Mouse (Mus musculus): ENCODE data around the gene Gm3625. TPM values are rescaled to one million over a fixed set of nuclear protein-coding genes. Genes with fewer than 3 reads are reported as not detected.

Gm3625 gene
- not detected for total RNA-seq (2021)

DNA sequence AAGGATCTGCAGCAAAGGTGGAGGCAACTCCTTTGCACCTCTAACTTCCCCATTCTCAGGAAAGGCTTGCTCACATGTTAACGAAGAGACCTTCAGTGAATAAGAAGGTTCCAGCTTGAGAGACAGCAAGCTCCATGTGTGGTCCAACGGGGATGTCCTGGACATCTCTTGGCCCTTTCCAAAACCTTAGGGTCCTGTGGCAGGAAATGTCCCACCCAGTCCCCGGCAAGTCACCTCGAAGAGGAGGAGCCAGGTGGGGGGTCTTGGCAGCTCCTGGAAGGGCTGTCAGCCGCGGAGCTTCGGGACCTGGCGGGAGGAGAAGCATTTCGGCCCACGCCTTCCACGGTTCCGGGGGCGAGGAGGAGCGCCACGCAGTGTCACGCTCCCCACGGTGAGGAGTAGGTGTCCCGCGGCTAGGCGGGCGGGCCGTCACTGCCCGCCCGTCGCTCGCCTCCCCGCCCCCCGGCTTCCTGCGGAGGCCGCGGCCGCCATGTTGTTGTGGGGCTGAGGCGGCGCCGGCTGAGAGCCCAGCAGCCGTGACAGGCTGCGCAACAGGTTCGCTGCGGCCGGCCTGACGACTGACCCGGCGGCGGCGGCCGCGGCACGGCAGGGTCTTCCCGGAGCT is at the start of gene Gm3625, which contains the start of gene Itsn2:
TSS of gene Gm3625 (minus strand) at position 387 of the 625 bp plus-strand sequence.
TSS of gene Itsn2 (plus strand) at position 98 of the 625 bp plus-strand sequence.
- intact Hi-C loops (cut with DNase I) = loop anchor here (10.0 kb wide), 1 partner anchor 322 kb away; the partner anchor contains the start of gene Atad2b
- peak; percentile 61 for DNase-seq (ENCODE audit: low spot score)

DNA sequence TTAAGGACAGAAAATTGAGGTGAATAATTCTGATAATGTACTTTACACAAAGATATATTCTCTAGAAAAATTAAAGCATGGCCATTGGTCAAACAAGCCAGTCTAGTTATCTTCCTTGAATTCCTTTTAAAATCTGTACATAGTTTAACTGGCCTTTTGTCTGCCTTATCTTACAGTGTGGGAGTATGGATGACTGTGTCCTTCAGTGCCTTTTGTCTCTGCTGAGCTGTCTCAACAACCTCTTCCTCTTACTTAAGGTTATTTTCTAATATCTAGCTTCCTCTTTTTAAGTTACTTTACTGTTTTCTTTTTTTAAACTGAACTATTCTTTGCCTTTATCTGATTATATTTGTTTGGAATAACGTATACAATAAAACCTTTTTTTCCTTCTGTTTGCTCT is 48.0 kb upstream of the Gm3625 start:
- DNase-seq (ENCODE audit: low spot score) = no peak
- intact Hi-C loops (cut with DNase I) = no loop called here

DNA sequence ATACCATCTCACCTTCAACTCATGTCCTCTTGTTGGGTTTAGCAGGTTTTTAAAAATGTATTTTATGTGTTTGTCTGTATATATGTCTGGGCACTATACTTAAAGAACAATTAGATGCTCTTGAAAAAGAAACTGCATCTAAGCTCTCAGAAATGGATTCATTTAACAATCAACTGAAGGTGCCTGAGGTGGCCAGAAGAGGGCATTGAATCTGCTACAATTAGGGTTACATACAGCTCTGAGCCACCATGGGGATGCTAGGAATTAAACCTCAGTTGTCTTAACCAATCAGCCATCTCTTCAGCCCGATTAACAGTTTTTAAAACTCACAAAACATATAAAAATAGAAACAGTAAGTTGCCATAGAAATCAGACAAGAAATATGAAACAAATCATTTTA is 45.7 kb upstream of the Gm3625 start:
- DNase-seq (ENCODE audit: low spot score) = no peak
- intact Hi-C loops (cut with DNase I) = no loop called here

DNA sequence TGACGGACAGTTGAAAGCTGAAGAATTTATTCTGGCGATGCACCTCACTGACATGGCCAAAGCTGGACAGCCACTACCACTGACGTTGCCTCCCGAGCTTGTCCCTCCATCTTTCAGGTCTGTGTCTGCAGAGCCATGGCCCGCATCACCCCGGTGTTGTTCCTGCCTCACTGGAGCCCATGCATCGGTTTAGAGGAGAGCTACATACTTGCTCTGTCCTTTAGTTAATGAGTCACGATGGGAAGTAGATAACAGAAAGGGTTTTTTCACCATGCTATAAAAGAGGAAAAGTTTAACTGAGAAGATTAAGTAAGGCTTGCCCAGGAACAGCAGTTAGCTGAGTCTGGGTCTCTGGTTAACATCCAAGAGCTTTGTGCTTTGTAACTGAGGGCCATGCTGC is 40.2 kb upstream of the Gm3625 start:
- DNase-seq (ENCODE audit: low spot score) = no peak
- intact Hi-C loops (cut with DNase I) = no loop called here

DNA sequence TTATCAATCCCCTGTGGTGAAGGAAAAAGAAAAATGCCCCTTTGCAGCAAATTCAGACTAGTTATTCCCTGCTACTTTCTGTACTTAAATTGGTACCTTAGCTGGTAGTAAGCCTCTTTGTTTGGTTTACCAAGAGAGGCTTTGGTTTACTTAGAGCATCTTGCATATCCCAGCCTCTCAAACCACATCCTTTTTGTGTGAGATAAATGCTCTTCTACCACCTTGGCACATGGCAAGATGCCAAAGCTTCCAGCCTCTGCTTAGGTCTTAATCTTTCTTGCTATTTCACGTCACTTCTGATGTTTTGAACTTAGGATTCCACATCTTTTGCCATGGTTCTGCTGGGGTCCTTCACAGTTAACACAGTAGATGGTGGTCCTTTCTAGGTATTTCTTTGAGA is 31.5 kb upstream of the Gm3625 start:
- intact Hi-C loops (cut with DNase I) = no loop called here
- no peak for DNase-seq (ENCODE audit: low spot score)

DNA sequence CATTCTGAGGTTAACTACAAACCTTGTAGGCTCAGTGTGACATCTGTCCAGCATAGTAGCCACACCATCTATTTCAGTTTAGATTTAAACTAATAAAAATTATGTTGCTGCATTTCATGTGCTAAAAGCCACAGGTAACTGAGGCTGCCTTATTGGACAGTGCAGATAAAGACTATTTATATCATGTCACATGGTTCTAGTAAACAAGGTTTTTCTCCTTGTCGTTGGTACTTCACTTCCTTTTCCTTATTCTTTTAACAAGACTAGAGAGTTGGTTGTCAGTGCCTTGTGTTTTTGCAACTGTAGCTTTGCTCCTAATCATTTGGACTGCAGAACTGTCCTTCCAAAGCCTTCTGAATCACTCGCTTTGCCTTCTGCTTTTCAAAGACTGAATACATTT is 22.0 kb upstream of the Gm3625 start:
- no peak for DNase-seq (ENCODE audit: low spot score)
- intact Hi-C loops (cut with DNase I) = no loop called here

DNA sequence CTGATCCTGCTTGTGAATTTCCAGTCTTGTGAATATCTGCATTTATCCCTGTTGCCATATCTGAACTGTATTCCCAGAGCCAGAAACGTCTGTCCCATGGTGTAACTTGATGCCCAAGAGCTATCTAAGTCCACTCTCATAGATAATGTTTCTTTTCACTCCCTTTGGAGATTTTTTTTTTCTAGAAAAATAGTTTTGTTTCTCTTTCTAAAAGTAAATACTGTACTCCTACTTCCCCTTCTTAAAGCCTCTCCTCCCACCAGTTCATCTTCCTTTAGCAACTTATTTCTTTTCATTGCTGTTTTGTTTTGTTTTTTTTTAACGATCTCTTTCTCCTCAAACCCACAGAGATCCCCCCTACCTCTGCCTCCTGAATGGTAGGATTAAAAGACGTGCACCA is 13.9 kb upstream of the Gm3625 start:
- intact Hi-C loops (cut with DNase I) = no loop called here
- no peak for DNase-seq (ENCODE audit: low spot score)

DNA sequence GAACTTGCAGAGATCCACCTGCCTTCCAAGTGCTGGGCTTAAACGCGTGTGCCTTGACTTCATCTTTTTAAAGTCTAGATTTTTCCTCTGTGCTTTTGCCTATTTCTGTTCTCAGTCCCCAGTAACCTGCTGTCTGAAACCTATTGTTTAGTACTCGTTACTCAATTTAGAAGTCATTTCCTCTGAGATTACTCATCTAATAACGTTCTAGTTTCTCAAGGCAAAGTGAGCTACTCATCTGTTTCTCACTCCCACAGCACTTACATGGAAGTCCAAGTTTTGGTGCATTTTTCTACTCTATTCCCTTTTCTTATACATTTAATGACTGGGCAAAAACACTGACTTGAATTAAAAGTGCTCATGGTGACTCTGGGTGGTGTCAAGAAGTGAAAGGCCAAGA is 7.0 kb upstream of the Gm3625 start:
- DNase-seq (ENCODE audit: low spot score) = no peak
- intact Hi-C loops (cut with DNase I) = loop anchor here (10.0 kb wide), 1 partner anchor 315 kb away; the partner anchor contains the start of gene Atad2b

DNA sequence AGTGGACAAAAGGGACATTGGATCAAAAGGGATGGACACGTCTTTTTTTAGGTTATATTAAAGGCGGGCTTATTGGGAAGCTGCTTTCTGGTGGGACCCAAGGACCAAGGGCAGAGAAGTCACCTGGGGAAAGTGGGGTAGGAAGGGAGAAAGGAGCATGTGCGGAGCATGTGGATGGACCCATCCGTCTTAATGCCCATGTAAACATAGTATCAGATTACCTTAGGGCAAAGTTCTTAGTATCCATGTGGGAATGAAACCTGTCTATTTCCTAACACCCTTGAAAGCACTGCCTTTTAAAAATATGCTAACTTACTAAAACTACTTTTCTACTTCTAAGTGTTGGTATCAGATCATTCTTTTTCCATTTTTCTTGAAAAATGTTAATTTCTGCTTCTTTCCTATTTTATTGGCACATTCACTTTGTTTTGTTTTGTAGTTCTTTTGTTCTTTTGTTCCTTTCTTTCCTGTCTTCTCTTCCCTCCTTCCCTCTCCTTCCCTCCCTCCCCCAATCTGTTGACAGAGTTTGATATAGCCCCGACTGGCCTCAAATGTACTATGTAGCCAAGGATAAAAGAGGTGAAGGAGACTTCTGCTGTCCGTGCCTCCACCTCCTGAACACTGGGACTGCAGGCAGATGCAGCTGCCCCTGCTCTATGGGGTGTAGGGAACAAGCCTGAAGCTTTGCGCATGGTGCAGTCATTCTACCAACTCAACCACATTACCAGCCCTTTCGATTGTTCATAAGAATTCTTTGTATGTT is 6.1 kb upstream of the Gm3625 start:
- intact Hi-C loops (cut with DNase I) = loop anchor here (10.0 kb wide), 1 partner anchor 316 kb away; the partner anchor contains the start of gene Atad2b
- DNase-seq (ENCODE audit: low spot score) = no peak

DNA sequence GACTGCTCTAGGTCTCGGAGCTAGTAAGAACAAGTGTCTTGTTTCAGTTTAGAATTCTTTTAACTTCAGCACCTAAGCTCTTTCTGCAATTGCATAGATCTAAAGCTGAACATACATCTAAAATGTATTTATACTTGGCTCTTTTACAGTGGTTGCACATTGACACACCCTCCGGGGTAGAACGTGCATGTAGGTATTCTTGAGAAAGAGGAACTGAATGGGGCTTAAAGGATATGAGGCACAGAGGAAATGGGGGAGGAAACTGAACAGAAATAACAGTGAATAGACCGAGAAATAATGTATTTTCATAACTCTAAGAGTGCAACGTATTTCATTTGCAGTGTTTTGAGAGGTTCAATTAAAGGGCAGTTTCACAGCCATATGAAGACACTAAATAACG is 2.3 kb upstream of the Gm3625 start:
- intact Hi-C loops (cut with DNase I) = loop anchor here (10.0 kb wide), 1 partner anchor 320 kb away; the partner anchor contains the start of gene Atad2b
- DNase-seq (ENCODE audit: low spot score) = no peak

DNA sequence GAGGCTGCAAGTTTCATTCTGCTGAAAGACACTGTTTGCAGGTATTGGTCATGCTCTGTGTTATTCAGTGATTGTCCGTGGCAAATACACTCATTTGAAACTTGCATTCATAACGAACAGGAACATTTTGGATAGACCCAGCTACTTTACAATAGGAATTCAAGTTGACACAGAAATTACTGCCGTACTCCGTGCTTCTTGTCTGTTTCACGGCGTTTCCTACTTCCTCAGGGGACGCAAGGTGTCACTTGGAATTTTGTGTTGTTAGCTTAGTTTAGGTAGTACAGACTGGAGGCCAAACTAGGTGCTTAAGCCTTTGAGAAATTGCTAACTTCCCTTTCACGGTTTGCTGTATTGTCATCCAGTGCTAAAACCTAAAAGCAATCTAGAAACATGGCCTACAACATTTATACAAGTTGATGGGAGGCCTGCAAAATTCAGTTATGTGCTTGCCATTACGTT is 1.2 kb upstream of the Gm3625 start:
- intact Hi-C loops (cut with DNase I) = loop anchor here (10.0 kb wide), 1 partner anchor 321 kb away; the partner anchor contains the start of gene Atad2b
- DNase-seq (ENCODE audit: low spot score) = no peak

DNA sequence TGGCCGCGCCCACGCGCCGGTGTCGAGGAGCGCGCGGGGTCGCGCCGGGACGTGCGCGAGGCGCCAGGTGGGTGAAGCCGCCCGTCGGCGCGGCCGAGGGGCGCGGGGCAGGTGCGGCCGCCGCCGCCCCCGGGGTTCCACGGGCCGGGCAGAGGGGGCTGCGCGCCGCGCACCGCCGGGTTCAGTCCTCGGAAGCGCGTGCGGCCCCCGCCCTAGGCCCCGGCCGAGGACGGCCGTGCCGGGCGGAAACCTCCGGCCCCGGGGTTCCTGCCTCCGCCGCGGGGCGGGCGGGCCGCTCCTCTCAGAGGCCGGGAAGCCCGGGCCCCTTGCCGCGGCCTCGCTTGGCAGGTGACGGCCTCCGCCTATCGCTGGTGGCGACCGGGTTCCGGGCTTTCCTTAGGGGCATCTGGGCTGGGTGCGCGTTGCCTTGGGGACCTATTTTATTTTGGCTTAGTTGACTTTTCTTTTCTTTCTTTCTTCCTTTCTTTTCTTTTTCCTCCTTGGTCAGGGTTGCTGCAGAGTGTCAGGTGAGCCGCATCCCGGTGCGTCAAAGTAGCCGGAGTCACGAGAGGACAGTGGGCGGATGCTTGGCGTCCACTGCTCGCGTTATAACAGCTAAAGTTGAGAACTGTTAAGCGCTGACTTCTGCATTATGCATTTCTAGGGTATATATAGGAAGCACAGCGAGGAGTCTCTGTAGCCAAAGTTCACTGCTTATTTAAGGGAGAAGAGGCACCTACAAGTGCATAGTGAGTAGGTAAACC is 621 bp upstream of the Gm3625 start:
- DNase-seq (ENCODE audit: low spot score) = peak; percentile 16
- intact Hi-C loops (cut with DNase I) = loop anchor here (10.0 kb wide), 1 partner anchor 321 kb away; the partner anchor contains the start of gene Atad2b

DNA sequence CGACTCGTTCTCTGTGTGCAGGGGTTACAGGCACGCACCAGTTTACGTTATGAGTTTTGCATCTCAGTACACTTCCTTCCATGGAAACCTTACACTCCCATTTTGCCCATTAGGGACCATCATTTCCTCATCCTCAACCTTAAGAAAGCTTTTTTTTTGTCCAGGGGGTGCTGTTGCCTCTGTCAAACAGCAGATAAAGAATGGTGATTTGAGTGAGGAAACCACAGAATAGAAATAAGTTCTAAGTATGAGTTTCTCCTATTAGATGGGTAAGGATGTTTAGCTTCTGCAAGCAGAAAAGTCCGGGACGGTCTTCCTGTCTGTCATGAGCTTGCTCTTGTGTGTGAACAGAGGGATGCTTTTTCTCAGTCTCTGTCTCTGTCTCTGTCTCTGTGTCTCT is 702 bp downstream of the Gm3625 start:
- no peak for DNase-seq (ENCODE audit: low spot score)
- intact Hi-C loops (cut with DNase I) = loop anchor here (10.0 kb wide), 1 partner anchor 323 kb away; the partner anchor contains the start of gene Atad2b

DNA sequence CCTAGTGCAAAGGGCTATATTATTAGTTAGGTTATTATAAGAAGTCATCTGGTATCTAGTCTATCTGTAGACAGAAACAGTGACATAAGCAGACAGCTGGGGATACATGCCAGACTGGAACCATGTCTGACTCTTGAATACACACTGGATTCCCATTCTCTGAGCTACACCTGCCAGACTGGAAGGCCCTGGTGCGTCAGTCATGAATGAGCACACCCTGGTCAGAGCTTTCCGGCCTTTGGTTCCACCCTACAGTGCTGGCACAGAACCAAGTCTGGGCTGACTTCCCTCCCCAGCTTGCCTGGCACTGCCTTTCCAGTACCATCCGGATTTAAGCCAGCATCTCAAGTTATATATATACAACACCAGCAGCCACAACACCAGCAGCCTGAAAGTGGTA is 4.1 kb downstream of the Gm3625 start:
- no peak for DNase-seq (ENCODE audit: low spot score)

DNA sequence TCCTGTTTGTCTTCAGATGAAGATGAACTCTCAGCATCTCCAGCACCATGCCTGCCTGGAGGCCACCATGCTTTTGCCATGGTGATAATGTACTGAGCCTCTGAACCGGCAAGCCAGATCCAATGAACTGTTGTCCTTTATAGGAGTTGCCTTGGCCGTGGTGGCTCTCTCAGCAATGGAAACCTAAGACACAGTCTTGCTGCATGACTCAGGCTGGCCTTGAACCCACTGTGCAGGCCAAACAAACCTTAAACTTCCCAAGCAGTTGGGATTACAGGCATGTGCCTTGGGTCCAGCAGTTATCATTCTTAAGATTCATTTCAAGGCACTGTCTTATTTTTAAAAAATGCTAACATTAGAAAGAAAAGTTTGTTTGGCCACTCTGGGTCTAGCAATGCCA is 4.9 kb downstream of the Gm3625 start:
- intact Hi-C loops (cut with DNase I) = no loop called here
- DNase-seq (ENCODE audit: low spot score) = no peak

More for the DNA sequence above, 4.1 kb downstream of the Gm3625 start:
- intact Hi-C loops (cut with DNase I) = no loop called here

DNA sequence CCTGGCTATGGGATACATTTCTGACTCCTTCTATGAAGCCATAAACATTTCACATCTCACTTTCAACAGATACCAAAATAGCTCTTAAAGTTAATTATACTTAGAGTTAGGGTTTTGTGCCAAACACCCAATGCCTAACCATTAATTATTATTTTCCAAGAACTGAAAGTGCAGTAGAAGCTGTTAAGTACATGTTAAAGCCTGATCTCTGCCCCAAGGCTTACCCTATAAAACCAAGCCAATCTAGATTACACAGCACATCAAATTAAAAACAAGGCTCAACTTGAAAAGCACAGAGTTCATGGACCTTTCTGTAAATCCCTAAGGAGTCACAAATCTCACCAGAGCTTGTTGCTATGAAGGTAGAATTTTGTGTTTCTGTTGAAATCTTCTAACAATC is 10.4 kb downstream of the Gm3625 start:
- no peak for DNase-seq (ENCODE audit: low spot score)
- intact Hi-C loops (cut with DNase I) = no loop called here

DNA sequence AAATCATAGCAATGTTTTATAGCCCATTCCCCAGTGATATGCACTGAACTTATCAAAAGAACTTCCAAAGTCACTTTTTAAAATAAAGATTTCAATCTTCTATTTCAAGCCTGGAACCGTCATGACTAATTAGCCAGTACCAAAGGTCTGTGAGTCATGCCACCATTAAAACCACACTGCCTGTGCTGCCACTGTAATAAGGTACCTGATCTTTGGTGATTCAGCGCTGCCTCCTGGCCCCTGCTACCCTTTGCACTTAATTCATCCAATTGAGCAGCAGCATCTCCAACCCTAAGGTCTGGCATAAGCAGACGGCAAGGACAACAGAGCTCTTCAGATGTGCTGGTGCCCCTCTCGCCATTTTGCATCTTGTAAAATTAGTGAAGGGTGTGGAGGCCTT is 18.7 kb downstream of the Gm3625 start:
- no peak for DNase-seq (ENCODE audit: low spot score)
- intact Hi-C loops (cut with DNase I) = loop anchor here (5.0 kb wide), 2 partner anchors 193 to 398 kb away; partner anchors contain the start of genes Fam228b and Pfn4

DNA sequence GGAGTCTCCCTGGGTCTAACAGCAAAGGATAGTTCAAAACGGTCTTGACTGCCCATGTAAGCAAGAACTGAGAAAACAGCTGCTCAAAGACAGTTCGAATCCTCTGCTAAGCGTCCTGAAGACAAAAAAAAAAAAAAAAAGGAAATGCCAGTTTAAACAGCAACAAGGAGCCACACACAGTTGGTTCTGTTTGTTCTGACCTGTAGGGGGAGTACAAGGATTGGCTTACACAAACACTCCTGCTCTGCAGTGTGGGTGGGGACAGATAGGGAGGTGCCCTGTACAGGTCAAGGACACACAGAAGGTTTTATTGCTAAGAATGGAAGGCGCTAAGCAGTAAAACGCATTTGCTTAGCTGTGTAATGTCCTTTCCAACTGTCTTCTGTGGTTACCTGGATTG is 20.9 kb downstream of the Gm3625 start:
- DNase-seq (ENCODE audit: low spot score) = no peak
- intact Hi-C loops (cut with DNase I) = loop anchor here (5.0 kb wide), 2 partner anchors 195 to 400 kb away; partner anchors contain the start of genes Fam228b and Pfn4

DNA sequence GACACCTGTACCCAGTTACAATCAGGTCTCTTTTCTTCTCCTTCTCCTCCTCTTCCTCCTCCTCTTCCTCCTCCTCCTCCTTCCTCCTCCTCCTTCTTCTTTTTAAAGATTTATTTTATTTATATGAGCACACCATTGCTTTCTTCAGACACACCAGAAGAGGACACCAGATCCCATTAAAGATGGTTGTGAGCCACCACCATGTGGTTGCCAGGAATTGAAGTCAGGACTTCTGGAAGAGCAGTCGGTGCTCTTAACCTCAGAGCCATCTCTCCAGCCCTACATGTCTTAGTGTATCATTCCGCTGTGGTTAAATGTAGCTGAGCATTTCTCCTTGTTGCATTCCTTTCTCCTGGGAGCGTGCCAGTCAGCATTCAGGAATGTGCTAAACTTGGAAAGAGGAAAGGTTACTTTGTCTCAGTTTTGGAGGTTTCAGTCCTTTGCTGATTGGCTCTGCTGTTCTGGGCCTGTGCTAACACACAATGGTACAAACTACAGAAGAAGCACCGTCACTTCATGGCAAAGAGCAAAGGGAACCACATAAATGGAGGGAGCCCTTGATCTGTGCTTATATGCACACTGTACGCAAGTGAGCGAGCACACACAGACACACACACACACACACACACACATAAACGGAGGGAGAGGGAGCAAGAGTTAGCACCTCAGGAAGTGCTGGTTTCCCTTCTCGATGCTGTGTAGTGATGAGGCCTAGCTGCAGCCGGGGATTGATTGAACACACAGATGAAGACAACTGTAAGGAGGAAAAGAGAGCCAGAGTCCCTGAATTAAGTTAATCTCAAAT is 34.0 kb downstream of the Gm3625 start:
- intact Hi-C loops (cut with DNase I) = loop anchor here (10.0 kb wide), 1 partner anchor 634 kb away; no protein-coding TSS in a partner anchor
- DNase-seq (ENCODE audit: low spot score) = no peak
